Mouse (Mus musculus): ENCODE measurements around the gene Tspan18. TPM values are rescaled to one million over a fixed set of nuclear protein-coding genes. Genes with fewer than 3 reads are reported as not detected.

The Tspan18 gene
- polyA plus RNA-seq, 1 experiment: 8.8 TPM

DNA sequence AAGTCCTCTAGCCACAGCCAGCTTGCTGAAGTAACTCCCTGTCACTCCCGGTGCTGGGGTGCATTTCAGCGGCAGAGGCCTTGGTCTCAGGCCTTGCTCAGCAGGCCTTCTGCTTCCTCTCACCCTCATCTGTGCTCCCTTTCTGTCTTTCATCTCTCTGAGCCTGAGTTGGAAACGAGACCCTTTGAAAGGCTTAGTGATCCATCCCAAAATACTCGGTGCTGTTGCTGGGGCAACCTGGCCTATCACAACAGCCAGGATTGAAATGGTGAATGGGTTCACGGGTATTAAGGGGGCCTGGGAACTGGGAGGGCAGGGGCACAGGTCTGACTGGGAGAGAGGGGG, 105.9 kb downstream of the Tspan18 start:
- Histone ChIP-seq H3K36me3 (replicated peaks; ENCODE audit: low read length) (no peaks in the 10 kb centered on the region), H3K4me1 (peaks cover 39% of the 10 kb centered on the region), H3K27me3 (replicated peaks) (peaks cover 74% of the 10 kb centered on the region), H3K9me3 (no peaks in the 10 kb centered on the region), H3K4me3 (replicated peaks) (no peak overlapping the region)
- TF ChIP-seq FLI1 (IDR thresholded peaks at IDR 0.05; ENCODE audit: low read length) (no peak), GATA1 (IDR thresholded peaks at IDR 0.05; ENCODE audit: borderline replicate concordance, low read length) (no peak)

DNA sequence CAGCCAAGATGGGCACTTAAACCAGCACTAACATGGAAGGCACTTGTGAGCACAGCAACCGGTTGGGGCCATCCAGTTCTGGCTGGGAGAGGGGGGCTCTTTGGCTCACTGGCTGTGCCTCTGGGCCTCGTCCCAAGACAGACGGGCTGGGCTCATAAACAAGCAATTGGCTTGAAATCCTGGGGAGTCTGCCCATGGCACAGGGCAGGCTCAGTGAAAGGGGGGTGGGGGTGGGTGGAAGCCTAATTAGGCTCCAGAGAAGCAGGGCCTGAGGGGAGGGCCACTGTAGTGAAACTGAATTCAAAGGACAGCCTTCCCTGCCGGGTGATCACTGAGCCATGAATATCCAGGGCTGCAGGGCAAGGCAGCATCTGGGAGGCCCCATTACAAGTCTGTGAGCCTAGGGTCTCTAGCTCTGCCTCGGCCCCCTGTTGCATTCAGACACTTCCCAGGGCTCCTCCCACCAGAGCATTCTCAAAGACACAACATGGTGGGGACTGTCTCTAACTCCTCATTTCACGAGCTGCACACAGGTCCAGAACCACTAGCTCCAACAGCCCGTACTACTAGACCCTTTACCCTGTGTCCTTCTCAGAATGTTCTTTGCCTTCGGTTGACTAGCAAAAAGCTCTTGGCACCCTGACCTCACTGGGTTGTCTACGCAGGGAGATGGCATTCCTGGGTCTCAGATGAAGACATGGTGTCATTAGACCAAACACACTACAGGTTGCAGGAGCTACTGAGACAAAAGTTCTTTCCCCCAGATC, 106.4 kb downstream of the Tspan18 start:
- peaks cover 74% of the 10 kb centered on the region for H3K27me3 ChIP-seq (replicated peaks)
- H3K4me3 ChIP-seq (replicated peaks): no peak overlapping the region
- H3K36me3 ChIP-seq (replicated peaks; ENCODE audit: low read length): no peaks in the 10 kb centered on the region
- H3K4me1 ChIP-seq: peaks cover 35% of the 10 kb centered on the region
- H3K9me3 ChIP-seq: no peaks in the 10 kb centered on the region
- TF ChIP-seq GATA1 (IDR thresholded peaks at IDR 0.05; ENCODE audit: borderline replicate concordance, low read length) (no peak), FLI1 (IDR thresholded peaks at IDR 0.05; ENCODE audit: low read length) (no peak)

DNA sequence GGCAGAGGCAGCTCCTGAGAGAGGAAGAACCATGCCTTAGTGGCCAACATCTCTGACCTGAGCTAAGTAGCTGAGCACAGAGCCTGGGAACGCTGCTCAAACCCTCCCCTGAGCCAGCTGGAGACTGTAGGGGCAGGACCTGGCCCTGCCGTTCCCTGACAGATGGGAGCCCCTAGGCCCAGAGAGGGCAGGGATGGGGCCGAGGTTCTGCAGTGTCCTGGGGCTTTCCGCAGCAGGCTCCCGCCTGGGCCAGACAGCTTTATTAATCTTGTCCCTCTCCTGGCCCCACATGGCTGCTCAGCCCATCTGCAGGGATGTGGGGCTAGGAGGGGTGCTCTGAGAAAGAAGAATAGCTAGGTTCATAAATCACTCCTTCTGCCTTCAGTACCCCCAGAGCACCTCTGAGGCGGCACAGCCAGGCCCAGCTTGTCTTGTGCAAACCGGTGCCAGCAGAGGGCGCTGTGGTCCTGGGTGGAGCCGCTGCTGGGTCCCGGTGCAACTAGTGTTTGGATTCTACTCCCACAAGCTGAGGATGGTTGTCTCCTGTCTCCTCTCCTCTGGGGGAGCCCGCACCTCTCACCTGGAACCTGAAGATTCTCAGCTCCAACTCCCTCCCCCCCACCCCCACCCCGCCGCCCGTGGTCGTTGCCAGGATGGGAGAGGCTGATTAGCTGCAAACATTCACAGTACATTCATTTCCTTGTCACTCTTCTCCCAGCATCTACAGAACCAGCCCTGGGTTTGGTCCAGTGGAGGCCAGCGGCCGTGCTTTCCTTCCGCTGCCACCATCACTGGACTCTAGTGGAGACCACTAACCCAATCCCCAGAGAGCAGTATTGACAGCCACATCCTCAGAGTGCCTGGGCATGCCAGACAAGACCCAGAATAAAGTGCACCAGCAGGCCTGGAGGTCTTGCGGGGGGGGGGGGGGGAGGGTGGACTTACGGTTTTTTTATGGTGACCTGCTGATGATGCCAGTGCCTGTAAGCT, 107.4 kb downstream of the Tspan18 start:
- TF ChIP-seq FLI1 (IDR thresholded peaks at IDR 0.05; ENCODE audit: low read length) (no peak), GATA1 (IDR thresholded peaks at IDR 0.05; ENCODE audit: borderline replicate concordance, low read length) (no peak)
- H3K27me3 ChIP-seq (replicated peaks): peaks cover 76% of the 10 kb centered on the region

GRCm38 (mm10) chr2:93223463-93223862, 110.8 kb downstream of the Tspan18 start:
- peaks cover 70% of the 10 kb centered on the region for H3K27me3 ChIP-seq (replicated peaks)
- H3K4me3 ChIP-seq (replicated peaks): no peak overlapping the region
- TF ChIP-seq FLI1 (IDR thresholded peaks at IDR 0.05; ENCODE audit: low read length): no peak
- no peak for TF ChIP-seq GATA1 (IDR thresholded peaks at IDR 0.05; ENCODE audit: borderline replicate concordance, low read length)
- H3K36me3 ChIP-seq (replicated peaks; ENCODE audit: low read length): peaks cover 20% of the 10 kb centered on the region
- H3K9me3 ChIP-seq: no peaks in the 10 kb centered on the region
- H3K4me1 ChIP-seq: peaks cover 20% of the 10 kb centered on the region

More for the DNA sequence above, 107.4 kb downstream of the Tspan18 start:
- Histone ChIP-seq H3K4me3 (replicated peaks) (no peak overlapping the region), H3K9me3 (no peaks in the 10 kb centered on the region), H3K4me1 (peaks cover 26% of the 10 kb centered on the region), H3K36me3 (replicated peaks; ENCODE audit: low read length) (peaks cover 5% of the 10 kb centered on the region)

GRCm38 (mm10) chr2:93220447-93220846, 113.9 kb downstream of the Tspan18 start:
- Histone ChIP-seq H3K4me1 (peaks cover 32% of the 10 kb centered on the region), H3K27me3 (replicated peaks) (peaks cover 71% of the 10 kb centered on the region), H3K9me3 (no peaks in the 10 kb centered on the region), H3K4me3 (replicated peaks) (no peak overlapping the region), H3K36me3 (replicated peaks; ENCODE audit: low read length) (peaks cover 20% of the 10 kb centered on the region)
- TF ChIP-seq GATA1 (IDR thresholded peaks at IDR 0.05; ENCODE audit: borderline replicate concordance, low read length) (no peak), FLI1 (IDR thresholded peaks at IDR 0.05; ENCODE audit: low read length) (no peak)

DNA sequence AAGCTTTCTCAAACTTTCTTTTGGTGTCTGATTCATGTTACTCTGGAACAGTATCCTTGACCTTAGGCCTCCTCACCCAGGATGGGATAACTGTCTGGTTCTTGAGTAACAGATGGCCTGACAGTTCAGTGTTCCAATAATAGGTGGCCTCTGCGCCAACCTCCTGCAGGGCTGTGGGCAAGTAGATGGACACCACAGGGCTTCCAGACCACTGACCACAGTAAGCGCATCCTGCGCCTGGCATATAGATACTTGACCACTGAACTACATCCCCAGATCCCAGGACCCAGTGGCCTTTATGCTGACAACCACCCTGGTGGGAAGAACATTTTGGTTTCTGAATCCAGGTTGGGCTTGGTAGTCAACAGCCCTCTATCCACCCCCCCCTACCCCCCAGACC, 114.7 kb downstream of the Tspan18 start:
- peaks cover 20% of the 10 kb centered on the region for H3K36me3 ChIP-seq (replicated peaks; ENCODE audit: low read length)
- H3K4me3 ChIP-seq (replicated peaks): no peak overlapping the region
- H3K4me1 ChIP-seq: peaks cover 41% of the 10 kb centered on the region
- H3K9me3 ChIP-seq: no peaks in the 10 kb centered on the region
- H3K27me3 ChIP-seq (replicated peaks): peaks cover 65% of the 10 kb centered on the region
- no peak for TF ChIP-seq FLI1 (IDR thresholded peaks at IDR 0.05; ENCODE audit: low read length)
- TF ChIP-seq GATA1 (IDR thresholded peaks at IDR 0.05; ENCODE audit: borderline replicate concordance, low read length): no peak

DNA sequence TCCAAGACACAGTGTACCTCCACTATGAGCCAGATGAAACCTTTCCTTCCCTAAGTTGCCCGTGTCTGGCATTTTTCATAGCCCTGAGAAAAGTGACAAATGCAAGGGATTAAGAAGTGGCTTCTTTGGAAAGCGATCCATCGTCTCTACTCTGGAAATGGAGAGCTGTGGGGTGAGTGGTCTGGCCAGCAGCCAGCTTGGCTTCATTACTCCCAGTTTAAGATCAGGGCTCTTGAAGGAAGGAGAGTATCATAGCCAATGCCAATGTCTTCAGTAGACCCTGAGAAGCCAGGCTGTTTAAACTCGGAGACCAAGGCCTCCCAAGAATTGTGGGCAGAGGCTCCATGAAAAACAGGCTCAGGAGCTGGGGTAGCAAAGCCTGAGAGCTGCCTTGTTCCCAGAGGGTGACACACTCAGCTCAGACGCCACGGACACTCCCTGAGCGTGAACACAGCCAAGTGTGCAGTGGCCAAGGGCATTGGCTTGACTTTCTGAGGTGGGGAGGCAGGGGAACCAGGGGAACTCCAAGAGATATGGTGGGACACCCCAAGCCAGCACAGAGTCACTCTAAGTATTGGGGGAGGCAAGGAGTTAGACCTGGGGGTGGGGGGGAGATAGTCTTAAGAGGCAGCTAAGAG, 115.8 kb downstream of the Tspan18 start:
- peaks cover 20% of the 10 kb centered on the region for H3K36me3 ChIP-seq (replicated peaks; ENCODE audit: low read length)
- no peak for TF ChIP-seq FLI1 (IDR thresholded peaks at IDR 0.05; ENCODE audit: low read length)
- no peak for TF ChIP-seq GATA1 (IDR thresholded peaks at IDR 0.05; ENCODE audit: borderline replicate concordance, low read length)
- peaks cover 50% of the 10 kb centered on the region for H3K4me1 ChIP-seq
- H3K27me3 ChIP-seq (replicated peaks): peaks cover 59% of the 10 kb centered on the region
- no peaks in the 10 kb centered on the region for H3K9me3 ChIP-seq
- H3K4me3 ChIP-seq (replicated peaks): peak overlapping the region; percentile 3

- peaks cover 58% of the 10 kb centered on the region for H3K27me3 ChIP-seq (replicated peaks)
- H3K4me1 ChIP-seq: peaks cover 57% of the 10 kb centered on the region
- no peak overlapping the region for H3K4me3 ChIP-seq (replicated peaks)
- H3K36me3 ChIP-seq (replicated peaks; ENCODE audit: low read length): peaks cover 24% of the 10 kb centered on the region
- peaks cover 11% of the 10 kb centered on the region for H3K9me3 ChIP-seq
- no peak for TF ChIP-seq GATA1 (IDR thresholded peaks at IDR 0.05; ENCODE audit: borderline replicate concordance, low read length)
- TF ChIP-seq FLI1 (IDR thresholded peaks at IDR 0.05; ENCODE audit: low read length): no peak
Observed at GRCm38 (mm10) chr2:93217015-93217414, 117.3 kb downstream of the Tspan18 start.

GRCm38 (mm10) chr2:93215790-93216189, 118.5 kb downstream of the Tspan18 start:
- Histone ChIP-seq H3K4me1 (peaks cover 68% of the 10 kb centered on the region), H3K4me3 (replicated peaks) (no peak overlapping the region), H3K9me3 (peaks cover 20% of the 10 kb centered on the region), H3K36me3 (replicated peaks; ENCODE audit: low read length) (peaks cover 23% of the 10 kb centered on the region), H3K27me3 (replicated peaks) (peaks cover 57% of the 10 kb centered on the region)
- no peak for TF ChIP-seq GATA1 (IDR thresholded peaks at IDR 0.05; ENCODE audit: borderline replicate concordance, low read length)
- TF ChIP-seq FLI1 (IDR thresholded peaks at IDR 0.05; ENCODE audit: low read length): no peak
